Mouse (Mus musculus) small intestine, adult 2 months (tissue): Measurements from ENCODE around the gene Xcr1.

Source experiments
- CTCF ChIP-seq: fragments of 200-500 bp; IDR thresholded peaks from 2 replicates; pipeline ENCODE4 v1.5.1; 2012; ENCODE audit warnings: low read depth, mild to moderate bottlenecking, control low read depth, inconsistent platforms, low read length, moderate library complexity, mixed read lengths; ENCODE audit not compliant: insufficient replicate concordance, insufficient read length; ENCODE audit errors: extremely low read depth
- POLR2A ChIP-seq: fragments of 200-500 bp; IDR thresholded peaks from 2 replicates; pipeline ENCODE4 v1.6.1; 2012; ENCODE audit warnings: low read depth, mild to moderate bottlenecking, control low read depth, inconsistent platforms, low read length, moderate library complexity

DNA sequence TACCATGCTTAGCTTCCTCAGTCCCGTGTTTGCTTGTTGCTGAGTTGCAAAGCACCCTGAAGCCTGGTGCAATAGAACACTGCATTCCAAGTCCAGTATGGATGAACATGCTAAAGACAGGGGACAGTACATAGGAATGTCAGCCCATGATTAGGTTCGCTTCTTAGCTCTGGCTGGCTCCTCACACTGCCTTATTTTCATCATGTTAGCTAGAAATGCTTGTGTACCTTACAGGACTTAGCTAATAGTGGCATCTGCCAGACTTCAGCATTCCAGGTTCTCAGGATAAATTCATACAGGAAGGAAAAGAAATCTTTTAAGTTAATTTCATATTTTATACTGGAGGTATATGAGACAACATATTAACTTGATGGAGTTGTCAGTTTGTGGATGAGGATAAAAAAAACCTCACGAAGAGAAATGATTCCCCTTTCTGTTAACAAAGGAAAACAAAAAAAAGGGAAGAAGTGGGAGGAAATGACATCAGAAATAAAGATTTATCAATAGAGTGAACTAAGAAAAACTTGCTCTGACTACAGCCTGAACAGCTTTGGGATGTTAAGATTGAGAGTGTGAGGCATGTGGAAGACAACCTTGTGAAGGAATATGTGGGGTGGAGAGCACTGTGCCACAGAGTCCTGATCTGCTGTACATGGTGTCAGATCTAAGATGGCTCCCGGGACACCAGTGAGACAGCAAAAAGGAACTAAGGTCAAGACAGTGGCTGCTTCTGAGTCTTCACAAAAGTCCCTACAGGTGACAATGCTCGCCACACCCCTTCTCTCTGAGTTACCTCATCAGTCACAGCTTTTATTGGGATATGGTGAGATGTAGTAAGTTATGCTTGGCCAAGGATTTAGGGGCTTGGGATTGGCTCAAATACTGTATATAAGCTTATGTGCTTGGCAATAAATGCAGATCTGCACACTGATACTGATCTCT, 9.1 kb downstream of the Xcr1 start:
- TF ChIP-seq CTCF (no peak), POLR2A (no peak)
